Mouse (Mus musculus): ENCODE measurements around the gene Anxa6. TPM values are rescaled to one million over a fixed set of nuclear protein-coding genes. Genes with fewer than 3 reads are reported as not detected.
"Not testable (repeated sequence)": the region's sequence is repeated elsewhere in the genome, so short reads cannot be mapped to it uniquely, and the experiment has no call there.

The Anxa6 gene
- polyA plus RNA-seq, 1 experiment from 2014 or later, result 415 TPM

DNA sequence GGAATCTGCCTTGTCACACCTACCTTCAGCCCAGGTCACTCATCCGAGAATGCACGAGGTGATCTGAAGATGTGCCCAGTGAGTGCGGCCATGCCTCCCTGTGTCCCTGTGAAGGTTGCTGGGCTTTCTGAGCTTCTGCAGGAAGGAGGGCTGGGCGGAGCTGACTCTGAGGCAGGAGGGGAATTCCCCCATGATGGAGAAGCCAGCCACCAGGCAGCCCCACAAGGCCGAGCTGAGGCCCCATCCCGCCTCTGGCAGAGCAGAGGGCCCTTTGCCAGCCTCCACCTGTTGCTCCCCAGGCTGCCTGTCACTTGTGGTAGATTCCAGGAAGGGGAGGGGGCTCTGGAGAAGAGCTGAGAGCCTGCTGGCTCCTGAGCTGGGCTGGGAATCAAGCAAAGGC, 70.4 kb downstream of the Anxa6 start, which contains the start of gene Tnip1:
Gene Tnip1 (minus strand): TSS at position 108 of the 400 bp plus-strand sequence.
- Histone ChIP-seq H3K9ac (ENCODE audit: low read length) (no peak within 1 kb of the TSS), H3K27ac (ENCODE audit: low read length) (no peak within 1 kb of the TSS), H3K4me2 (ENCODE audit: low read depth, low read length) (no peak within 1 kb of the TSS), H3K9me3 (ENCODE audit: control insufficient read depth, low read length) (no peaks in the 10 kb centered on the region), H3K4me1 (replicated peaks; ENCODE audit: control insufficient read depth, insufficient read depth, low read length) (peaks cover 6% of the 10 kb centered on the region; the same call in 1 of the 2 replicates), H3K36me3 (ENCODE audit: control insufficient read depth, insufficient read depth, low read length) (no peaks in the 10 kb centered on the region), H3K4me3 (ENCODE audit: low read length) (no peak within 1 kb of the TSS), H3K27me3 (ENCODE audit: control insufficient read depth, insufficient read depth, low read depth, low read length) (no peaks in the 10 kb centered on the region)
- ATAC-seq (ENCODE audit: low read depth), result no peak
- 22% methylated on average over 6 of the region's 6 CpGs for WGBS

DNA sequence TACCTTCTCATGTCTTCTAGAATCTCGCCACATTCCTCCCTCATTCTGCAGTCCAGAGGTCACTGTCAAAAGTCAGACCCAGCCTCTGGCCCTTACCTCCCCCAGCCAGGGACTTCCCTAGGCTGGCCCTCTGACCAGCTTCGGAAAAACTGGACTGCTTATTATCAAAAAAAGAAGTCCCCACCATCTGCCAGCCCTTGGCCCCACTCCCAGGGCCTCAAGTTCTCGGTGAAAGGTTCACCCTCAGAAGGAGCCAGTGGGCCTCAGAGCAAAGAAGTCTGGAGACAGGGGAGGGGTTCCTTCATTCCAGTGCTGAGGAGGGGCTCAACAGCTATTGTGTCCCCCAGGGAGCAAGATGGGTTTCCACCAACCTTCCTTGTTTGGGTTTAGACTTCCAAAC, 71.3 kb downstream of the Anxa6 start:
- no peak overlapping the region for H3K4me3 ChIP-seq (ENCODE audit: low read length)
- 43% methylated on average over 3 of the region's 3 CpGs for WGBS
- no peak for ATAC-seq (ENCODE audit: low read depth)
- H3K36me3 ChIP-seq (ENCODE audit: control insufficient read depth, insufficient read depth, low read length), result no peaks in the 10 kb centered on the region
- no peak overlapping the region for H3K27ac ChIP-seq (ENCODE audit: low read length)
- H3K4me1 ChIP-seq (replicated peaks; ENCODE audit: control insufficient read depth, insufficient read depth, low read length), result peaks cover 6% of the 10 kb centered on the region; the same call in 1 of the 2 replicates
- H3K9ac ChIP-seq (ENCODE audit: low read length), result no peak overlapping the region
- no peak overlapping the region for H3K4me2 ChIP-seq (ENCODE audit: low read depth, low read length)
- no peaks in the 10 kb centered on the region for H3K27me3 ChIP-seq (ENCODE audit: control insufficient read depth, insufficient read depth, low read depth, low read length)
- H3K9me3 ChIP-seq (ENCODE audit: control insufficient read depth, low read length), result no peaks in the 10 kb centered on the region

DNA sequence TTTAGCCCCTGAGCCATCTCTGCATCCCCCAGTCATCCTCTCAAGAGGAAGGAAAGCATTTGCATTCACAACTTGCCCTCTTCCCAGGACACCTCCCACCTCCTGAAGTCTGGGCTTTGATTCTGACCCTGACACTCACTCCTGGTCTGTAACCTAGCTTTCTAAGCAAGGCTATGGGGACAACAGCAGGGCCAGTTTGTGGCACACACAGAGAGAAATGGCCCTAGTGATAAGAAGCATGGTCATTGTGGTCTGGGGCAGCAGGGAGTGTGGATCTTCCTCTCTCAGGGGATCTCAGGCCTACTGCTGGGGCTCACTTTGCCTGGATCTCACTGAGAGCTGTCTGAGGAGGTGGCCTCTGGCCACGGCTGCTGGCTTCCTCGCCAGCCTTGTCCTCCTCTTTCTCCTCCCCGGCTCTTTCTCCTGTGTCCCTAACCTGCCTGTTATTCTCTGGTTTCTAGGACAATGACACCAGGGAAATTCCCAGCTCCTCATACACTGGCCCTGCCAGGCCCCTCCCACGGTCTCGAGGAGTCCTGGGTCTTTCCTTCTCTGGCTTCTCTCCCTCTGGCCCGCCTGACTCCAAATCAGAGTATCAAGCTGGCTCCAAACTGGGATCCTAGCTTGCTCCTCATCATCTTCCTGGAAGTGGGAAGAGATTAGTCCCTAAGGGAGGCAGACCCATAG, 71.9 kb downstream of the Anxa6 start:
- H3K9me3 ChIP-seq (ENCODE audit: control insufficient read depth, low read length), result no peaks in the 10 kb centered on the region
- H3K27me3 ChIP-seq (ENCODE audit: control insufficient read depth, insufficient read depth, low read depth, low read length), result no peaks in the 10 kb centered on the region
- ATAC-seq (ENCODE audit: low read depth), result no peak
- H3K4me3 ChIP-seq (ENCODE audit: low read length), result no peak overlapping the region
- H3K27ac ChIP-seq (ENCODE audit: low read length), result no peak overlapping the region
- no peaks in the 10 kb centered on the region for H3K36me3 ChIP-seq (ENCODE audit: control insufficient read depth, insufficient read depth, low read length)
- H3K9ac ChIP-seq (ENCODE audit: low read length), result no peak overlapping the region
- peaks cover 7% of the 10 kb centered on the region; the same call in 1 of the 2 replicates for H3K4me1 ChIP-seq (replicated peaks; ENCODE audit: control insufficient read depth, insufficient read depth, low read length)
- H3K4me2 ChIP-seq (ENCODE audit: low read depth, low read length), result no peak overlapping the region
- 67% methylated on average over 6 of the region's 6 CpGs for WGBS

DNA sequence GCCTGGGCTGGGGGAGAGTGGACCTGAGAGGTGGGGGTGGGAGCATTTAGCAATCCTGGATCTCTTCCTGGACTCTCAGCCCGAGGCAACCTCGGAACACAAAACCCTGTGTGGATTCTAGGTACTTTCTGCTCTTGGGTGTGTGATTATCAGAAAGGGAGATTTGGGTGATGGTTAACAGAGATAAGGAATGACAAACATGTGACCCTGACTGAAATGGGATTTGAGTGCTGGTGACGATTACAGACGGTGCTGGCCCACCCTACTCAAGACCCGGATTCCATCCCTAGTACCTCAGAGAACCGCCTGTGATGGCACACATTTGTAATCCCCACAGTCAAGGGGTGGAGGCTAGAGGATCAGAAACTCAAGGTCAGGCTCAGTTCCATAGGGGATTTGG, 73.0 kb downstream of the Anxa6 start:
- no peaks in the 10 kb centered on the region for H3K36me3 ChIP-seq (ENCODE audit: control insufficient read depth, insufficient read depth, low read length)
- H3K4me2 ChIP-seq (ENCODE audit: low read depth, low read length), result no peak overlapping the region
- 63% methylated on average over 6 of the region's 6 CpGs for WGBS
- no peaks in the 10 kb centered on the region for H3K27me3 ChIP-seq (ENCODE audit: control insufficient read depth, insufficient read depth, low read depth, low read length)
- no peak overlapping the region for H3K4me3 ChIP-seq (ENCODE audit: low read length)
- peaks cover 8% of the 10 kb centered on the region; the same call in 1 of the 2 replicates for H3K4me1 ChIP-seq (replicated peaks; ENCODE audit: control insufficient read depth, insufficient read depth, low read length)
- no peaks in the 10 kb centered on the region for H3K9me3 ChIP-seq (ENCODE audit: control insufficient read depth, low read length)
- no peak overlapping the region for H3K9ac ChIP-seq (ENCODE audit: low read length)
- no peak for ATAC-seq (ENCODE audit: low read depth)
- H3K27ac ChIP-seq (ENCODE audit: low read length), result no peak overlapping the region

DNA sequence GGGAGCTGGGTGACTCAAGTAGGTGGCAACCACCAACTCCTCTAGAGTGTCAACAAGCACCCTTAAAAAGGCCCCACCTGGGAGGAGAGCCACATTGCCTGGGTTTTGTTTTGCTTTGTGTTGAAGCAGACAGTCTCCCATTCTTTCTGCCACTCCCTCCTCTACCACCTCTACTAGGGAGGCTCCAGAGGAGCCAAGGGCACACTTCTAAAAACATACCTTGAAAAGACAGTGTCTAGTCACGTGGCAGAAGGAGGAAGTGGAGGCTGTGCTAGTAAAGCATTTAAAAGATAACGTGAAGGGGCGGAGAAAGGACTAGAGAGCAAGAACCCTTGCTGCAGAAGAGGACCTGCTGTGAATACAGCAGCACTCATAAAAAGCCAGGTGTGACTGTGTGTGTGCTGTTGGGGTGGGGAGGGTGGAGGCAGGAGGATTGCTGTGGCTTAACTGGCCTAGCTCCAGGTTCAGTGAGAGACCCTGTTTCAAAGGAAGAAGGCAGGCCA, 74.6 kb downstream of the Anxa6 start:
- H3K4me2 ChIP-seq (ENCODE audit: low read depth, low read length), result no peak overlapping the region

DNA sequence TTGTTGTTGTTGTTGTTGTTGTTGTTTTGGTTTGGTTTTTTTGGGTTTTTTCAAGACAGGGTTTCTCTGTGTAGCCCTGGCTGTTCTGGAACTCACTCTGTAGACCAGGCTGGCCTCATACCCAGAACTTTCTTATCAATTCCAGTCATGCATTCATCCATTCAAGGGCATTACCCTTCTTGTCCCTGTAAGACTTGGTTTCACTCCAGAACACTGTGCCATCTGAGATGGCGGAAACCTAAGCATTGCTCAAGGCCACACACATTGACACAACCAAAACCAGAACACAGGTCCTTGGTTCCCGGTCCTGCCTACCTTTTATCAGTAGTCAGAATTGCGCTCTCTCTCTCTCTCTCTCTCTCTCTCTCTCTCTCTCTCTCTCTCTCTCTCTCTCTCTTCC, 75.5 kb downstream of the Anxa6 start:
- ATAC-seq (ENCODE audit: low read depth); H3K27me3 ChIP-seq (ENCODE audit: control insufficient read depth, insufficient read depth, low read depth, low read length); H3K36me3 ChIP-seq (ENCODE audit: control insufficient read depth, insufficient read depth, low read length); H3K9ac ChIP-seq (ENCODE audit: low read length); H3K27ac ChIP-seq (ENCODE audit: low read length); H3K9me3 ChIP-seq (ENCODE audit: control insufficient read depth, low read length); H3K4me2 ChIP-seq (ENCODE audit: low read depth, low read length); H3K4me3 ChIP-seq (ENCODE audit: low read length): not testable (repeated sequence)
- 85% methylated on average over 3 of the region's 3 CpGs for WGBS
- H3K4me1 ChIP-seq (replicated peaks; ENCODE audit: control insufficient read depth, insufficient read depth, low read length), result peaks cover 12% of the 10 kb centered on the region; the same call in 1 of the 2 replicates

More for the DNA sequence above, 74.6 kb downstream of the Anxa6 start:
- Histone ChIP-seq H3K9ac (ENCODE audit: low read length) (no peak overlapping the region), H3K4me1 (replicated peaks; ENCODE audit: control insufficient read depth, insufficient read depth, low read length) (peaks cover 12% of the 10 kb centered on the region; the same call in 1 of the 2 replicates), H3K4me3 (ENCODE audit: low read length) (no peak overlapping the region), H3K27me3 (ENCODE audit: control insufficient read depth, insufficient read depth, low read depth, low read length) (no peaks in the 10 kb centered on the region), H3K27ac (ENCODE audit: low read length) (0 out of 2 replicates have a peak overlapping the region, but pooled peaks have one; percentile 31), H3K9me3 (ENCODE audit: control insufficient read depth, low read length) (no peaks in the 10 kb centered on the region), H3K36me3 (ENCODE audit: control insufficient read depth, insufficient read depth, low read length) (no peaks in the 10 kb centered on the region)
- ATAC-seq (ENCODE audit: low read depth), result no peak
- 29% methylated on average over 3 of the region's 3 CpGs for WGBS

DNA sequence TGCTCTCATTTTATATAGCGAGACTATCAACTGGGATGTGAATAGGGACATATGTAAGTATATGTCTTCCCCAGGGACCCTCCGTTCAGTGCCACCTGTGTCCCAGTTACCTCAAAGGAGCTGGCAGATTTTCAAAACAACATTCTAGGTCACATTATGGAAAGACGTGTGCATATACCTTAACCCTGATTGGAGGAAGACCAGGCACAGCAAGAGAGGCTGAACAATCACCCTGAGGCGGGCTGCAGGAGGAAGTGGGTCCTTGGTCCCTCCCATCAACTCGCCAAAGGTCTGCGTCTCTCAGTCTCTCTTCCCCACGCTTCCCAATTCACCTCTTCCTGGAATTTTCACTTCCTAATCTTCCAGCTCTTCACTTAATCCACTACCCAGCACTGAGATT, 76.3 kb downstream of the Anxa6 start:
- no peak overlapping the region for H3K9ac ChIP-seq (ENCODE audit: low read length)
- H3K27ac ChIP-seq (ENCODE audit: low read length), result no peak overlapping the region
- H3K4me1 ChIP-seq (replicated peaks; ENCODE audit: control insufficient read depth, insufficient read depth, low read length), result peaks cover 10% of the 10 kb centered on the region; the same call in 1 of the 2 replicates
- no peaks in the 10 kb centered on the region for H3K36me3 ChIP-seq (ENCODE audit: control insufficient read depth, insufficient read depth, low read length)
- WGBS, result 63% methylated on average over 7 of the region's 7 CpGs
- no peak for ATAC-seq (ENCODE audit: low read depth)
- H3K4me3 ChIP-seq (ENCODE audit: low read length), result no peak overlapping the region
- H3K27me3 ChIP-seq (ENCODE audit: control insufficient read depth, insufficient read depth, low read depth, low read length), result no peaks in the 10 kb centered on the region
- H3K9me3 ChIP-seq (ENCODE audit: control insufficient read depth, low read length), result no peaks in the 10 kb centered on the region
- H3K4me2 ChIP-seq (ENCODE audit: low read depth, low read length), result no peak overlapping the region

DNA sequence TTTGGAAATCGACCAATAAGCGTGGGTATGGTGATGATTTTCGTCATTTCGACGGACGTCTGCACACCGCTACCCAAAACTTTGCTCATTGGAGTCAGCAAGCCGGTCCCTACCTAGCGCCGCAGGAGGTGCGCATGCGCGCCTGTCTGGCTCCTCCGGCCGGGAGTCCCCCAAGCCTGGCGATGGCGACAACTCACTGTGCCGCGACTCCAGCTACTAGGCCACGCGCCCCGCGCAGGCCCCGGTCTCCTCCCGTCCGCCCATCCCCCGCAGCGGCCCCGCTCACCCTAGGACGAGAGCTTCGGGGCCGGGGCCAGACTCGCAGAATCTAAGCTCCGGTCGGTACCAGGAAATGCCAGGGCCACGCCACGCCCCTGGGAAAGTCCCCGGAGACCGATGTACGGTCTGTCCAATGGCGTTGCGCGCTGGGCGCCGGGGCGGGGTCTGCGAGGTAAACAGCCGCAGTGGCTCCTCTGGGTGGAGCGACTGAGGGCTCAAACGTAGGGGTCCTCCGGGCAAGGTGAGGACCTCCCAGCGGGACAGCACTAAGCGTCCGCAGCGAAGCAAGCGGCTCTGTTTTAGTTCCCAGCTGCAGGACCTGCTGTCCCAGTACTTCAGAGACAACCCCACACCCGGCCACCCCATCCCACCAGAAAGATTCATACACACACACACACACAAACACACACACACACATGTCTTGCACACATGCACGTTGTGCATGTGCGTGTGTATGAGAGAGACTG, 77.3 kb downstream of the Anxa6 start:
- H3K4me3 ChIP-seq (ENCODE audit: low read length), result peak overlapping the region; percentile 81
- no peaks in the 10 kb centered on the region for H3K36me3 ChIP-seq (ENCODE audit: control insufficient read depth, insufficient read depth, low read length)
- WGBS, result under 1% methylated on average over 59 of the region's 59 CpGs
- peak overlapping the region; percentile 64 for H3K4me2 ChIP-seq (ENCODE audit: low read depth, low read length)
- ATAC-seq (ENCODE audit: low read depth), result peak; percentile 99
- H3K27ac ChIP-seq (ENCODE audit: low read length), result peak overlapping the region; percentile 89
- H3K27me3 ChIP-seq (ENCODE audit: control insufficient read depth, insufficient read depth, low read depth, low read length), result no peaks in the 10 kb centered on the region
- no peaks in the 10 kb centered on the region for H3K9me3 ChIP-seq (ENCODE audit: control insufficient read depth, low read length)
- peak overlapping the region; percentile 90 for H3K9ac ChIP-seq (ENCODE audit: low read length)
- peaks cover 6% of the 10 kb centered on the region; the same call in 1 of the 2 replicates for H3K4me1 ChIP-seq (replicated peaks; ENCODE audit: control insufficient read depth, insufficient read depth, low read length)

DNA sequence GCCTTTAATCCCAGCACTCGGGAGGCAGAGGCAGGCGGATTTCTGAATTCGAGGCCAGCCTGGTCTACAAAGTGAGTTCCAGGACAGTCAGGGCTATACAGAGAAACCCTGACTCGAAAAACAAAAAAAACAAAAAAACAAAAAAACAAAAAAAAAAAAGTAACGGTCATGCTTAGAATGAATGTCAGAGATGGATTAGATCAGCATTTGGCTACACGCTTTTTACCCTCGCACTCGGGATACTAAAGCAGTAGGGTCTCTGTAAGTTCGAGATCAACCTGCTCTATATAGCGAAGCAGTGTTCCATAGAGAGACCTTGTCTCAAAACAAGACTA, 77.9 kb downstream of the Anxa6 start:
- H3K27me3 ChIP-seq (ENCODE audit: control insufficient read depth, insufficient read depth, low read depth, low read length); H3K9me3 ChIP-seq (ENCODE audit: control insufficient read depth, low read length); H3K36me3 ChIP-seq (ENCODE audit: control insufficient read depth, insufficient read depth, low read length); ATAC-seq (ENCODE audit: low read depth); H3K4me1 ChIP-seq (replicated peaks; ENCODE audit: control insufficient read depth, insufficient read depth, low read length): not testable (repeated sequence)
- H3K9ac ChIP-seq (ENCODE audit: low read length), result peak overlapping the region; percentile 90
- H3K4me2 ChIP-seq (ENCODE audit: low read depth, low read length), result peak overlapping the region; percentile 64
- H3K27ac ChIP-seq (ENCODE audit: low read length), result peak overlapping the region; percentile 89; the same call in 1 of the 2 replicates
- WGBS, result 41% methylated on average over 10 of the region's 10 CpGs
- H3K4me3 ChIP-seq (ENCODE audit: low read length), result peak overlapping the region; percentile 81

Data from lung, embryonic 16.5 days (tissue).